Mouse (Mus musculus): Measurements from ENCODE around the gene Notch2. TPM values are rescaled to one million over a fixed set of nuclear protein-coding genes. Genes with fewer than 3 reads are reported as not detected.

The Notch2 gene
- polyA plus RNA-seq, 1 experiment: 15.6 TPM

GRCm38 (mm10) chr3:98141456-98141855 lies 128.1 kb downstream of the Notch2 start:
- H3K27me3 ChIP-seq (ENCODE audit: control insufficient read depth, insufficient read depth, insufficient read length): no peaks in the 10 kb centered on the region
- H3K4me3 ChIP-seq (ENCODE audit: insufficient read depth, poor library complexity, severe bottlenecking): no peak overlapping the region
- H3K36me3 ChIP-seq (ENCODE audit: control insufficient read depth, insufficient read depth): peaks cover 95% of the 10 kb centered on the region
- no peak overlapping the region for H3ac ChIP-seq (ENCODE audit: control insufficient read depth, insufficient read length, low read depth)
- TF ChIP-seq MYOD1 (IDR thresholded peaks at IDR 0.05; ENCODE audit: control insufficient read depth, insufficient read length, low read depth) (no peak), MYOG (IDR thresholded peaks at IDR 0.05; ENCODE audit: control insufficient read depth, extremely low read depth, insufficient read length) (no peak), CEBPB (IDR thresholded peaks at IDR 0.05; ENCODE audit: low read depth) (no peak), CTCF (IDR thresholded peaks at IDR 0.05; ENCODE audit: control insufficient read depth, insufficient read depth, insufficient read length) (no peak), FOSL1 (IDR thresholded peaks at IDR 0.05; ENCODE audit: insufficient read depth, low read length, poor library complexity, severe bottlenecking) (no peak), USF1 (IDR thresholded peaks at IDR 0.05; ENCODE audit: low read depth) (no peak), MAX (IDR thresholded peaks at IDR 0.05) (no peak)
- H3K79me2 ChIP-seq (ENCODE audit: control insufficient read depth, insufficient read depth): no peaks in the 10 kb centered on the region
- no peaks in the 10 kb centered on the region for H3K79me3 ChIP-seq (ENCODE audit: low read depth)

GRCm38 (mm10) chr3:98142862-98143261 lies 129.5 kb downstream of the Notch2 start:
- TF ChIP-seq MAX (IDR thresholded peaks at IDR 0.05) (no peak), CTCF (IDR thresholded peaks at IDR 0.05; ENCODE audit: control insufficient read depth, insufficient read depth, insufficient read length) (no peak), MYOD1 (IDR thresholded peaks at IDR 0.05; ENCODE audit: control insufficient read depth, insufficient read length, low read depth) (no peak), USF1 (IDR thresholded peaks at IDR 0.05; ENCODE audit: low read depth) (no peak), CEBPB (IDR thresholded peaks at IDR 0.05; ENCODE audit: low read depth) (no peak), FOSL1 (IDR thresholded peaks at IDR 0.05; ENCODE audit: insufficient read depth, low read length, poor library complexity, severe bottlenecking) (no peak), MYOG (IDR thresholded peaks at IDR 0.05; ENCODE audit: control insufficient read depth, extremely low read depth, insufficient read length) (no peak)
- no peaks in the 10 kb centered on the region for H3K27me3 ChIP-seq (ENCODE audit: control insufficient read depth, insufficient read depth, insufficient read length)
- H3ac ChIP-seq (ENCODE audit: control insufficient read depth, insufficient read length, low read depth): no peak overlapping the region
- H3K79me3 ChIP-seq (ENCODE audit: low read depth): no peaks in the 10 kb centered on the region
- no peaks in the 10 kb centered on the region for H3K79me2 ChIP-seq (ENCODE audit: control insufficient read depth, insufficient read depth)
- no peak overlapping the region for H3K4me3 ChIP-seq (ENCODE audit: insufficient read depth, poor library complexity, severe bottlenecking)
- peaks cover 96% of the 10 kb centered on the region for H3K36me3 ChIP-seq (ENCODE audit: control insufficient read depth, insufficient read depth)

GRCm38 (mm10) chr3:98145204-98145603 lies 131.9 kb downstream of the Notch2 start:
- Histone ChIP-seq H3K79me2 (ENCODE audit: control insufficient read depth, insufficient read depth) (no peaks in the 10 kb centered on the region), H3K27me3 (ENCODE audit: control insufficient read depth, insufficient read depth, insufficient read length) (no peaks in the 10 kb centered on the region), H3K79me3 (ENCODE audit: low read depth) (no peaks in the 10 kb centered on the region), H3K36me3 (ENCODE audit: control insufficient read depth, insufficient read depth) (peaks cover 93% of the 10 kb centered on the region), H3K4me3 (ENCODE audit: insufficient read depth, poor library complexity, severe bottlenecking) (no peak overlapping the region), H3ac (ENCODE audit: control insufficient read depth, insufficient read length, low read depth) (no peak overlapping the region)
- TF ChIP-seq MAX (IDR thresholded peaks at IDR 0.05): no peak
- TF ChIP-seq FOSL1 (IDR thresholded peaks at IDR 0.05; ENCODE audit: insufficient read depth, low read length, poor library complexity, severe bottlenecking): no peak
- no peak for TF ChIP-seq MYOG (IDR thresholded peaks at IDR 0.05; ENCODE audit: control insufficient read depth, extremely low read depth, insufficient read length)
- TF ChIP-seq USF1 (IDR thresholded peaks at IDR 0.05; ENCODE audit: low read depth): no peak
- TF ChIP-seq MYOD1 (IDR thresholded peaks at IDR 0.05; ENCODE audit: control insufficient read depth, insufficient read length, low read depth): no peak

- Histone ChIP-seq H3K36me3 (ENCODE audit: control insufficient read depth, insufficient read depth) (peaks cover 80% of the 10 kb centered on the region), H3K79me2 (ENCODE audit: control insufficient read depth, insufficient read depth) (no peaks in the 10 kb centered on the region)
- TF ChIP-seq CTCF (IDR thresholded peaks at IDR 0.05; ENCODE audit: control insufficient read depth, insufficient read depth, insufficient read length) (no peak), MYOG (IDR thresholded peaks at IDR 0.05; ENCODE audit: control insufficient read depth, extremely low read depth, insufficient read length) (no peak), USF1 (IDR thresholded peaks at IDR 0.05; ENCODE audit: low read depth) (no peak), FOSL1 (IDR thresholded peaks at IDR 0.05; ENCODE audit: insufficient read depth, low read length, poor library complexity, severe bottlenecking) (no peak), MYOD1 (IDR thresholded peaks at IDR 0.05; ENCODE audit: control insufficient read depth, insufficient read length, low read depth) (no peak), MAX (IDR thresholded peaks at IDR 0.05) (no peak), CEBPB (IDR thresholded peaks at IDR 0.05; ENCODE audit: low read depth) (no peak)
These were observed 133.4 kb downstream of the Notch2 start for GRCm38 (mm10) chr3:98146471-98147410.

DNA sequence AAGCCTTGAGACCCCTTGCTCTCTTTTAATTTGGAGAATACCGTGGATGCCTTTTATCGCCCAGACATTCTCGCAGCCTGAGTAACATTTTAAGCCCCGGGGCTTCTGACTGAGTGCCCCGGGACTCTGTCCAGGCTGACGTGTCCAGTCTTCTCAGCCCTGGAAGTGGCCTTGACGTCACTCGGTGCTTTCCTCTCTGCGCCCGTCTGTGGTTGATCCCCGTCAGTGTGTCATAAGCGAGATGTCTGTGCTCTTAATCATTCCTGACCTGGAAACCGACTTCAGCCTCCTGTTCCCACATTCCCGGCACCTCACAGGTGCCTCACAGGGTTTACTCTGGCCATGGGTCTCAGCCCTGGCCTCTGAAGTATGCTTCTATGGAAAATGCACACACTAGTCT lies 134.4 kb downstream of the Notch2 start:
- Histone ChIP-seq H3K79me3 (ENCODE audit: low read depth) (no peaks in the 10 kb centered on the region), H3K27me3 (ENCODE audit: control insufficient read depth, insufficient read depth, insufficient read length) (no peaks in the 10 kb centered on the region), H3ac (ENCODE audit: control insufficient read depth, insufficient read length, low read depth) (no peak overlapping the region), H3K36me3 (ENCODE audit: control insufficient read depth, insufficient read depth) (peaks cover 70% of the 10 kb centered on the region), H3K4me3 (ENCODE audit: insufficient read depth, poor library complexity, severe bottlenecking) (no peak overlapping the region), H3K79me2 (ENCODE audit: control insufficient read depth, insufficient read depth) (no peaks in the 10 kb centered on the region)
- TF ChIP-seq CTCF (IDR thresholded peaks at IDR 0.05; ENCODE audit: control insufficient read depth, insufficient read depth, insufficient read length) (no peak), CEBPB (IDR thresholded peaks at IDR 0.05; ENCODE audit: low read depth) (no peak), MYOG (IDR thresholded peaks at IDR 0.05; ENCODE audit: control insufficient read depth, extremely low read depth, insufficient read length) (no peak), MAX (IDR thresholded peaks at IDR 0.05) (no peak), USF1 (IDR thresholded peaks at IDR 0.05; ENCODE audit: low read depth) (no peak), FOSL1 (IDR thresholded peaks at IDR 0.05; ENCODE audit: insufficient read depth, low read length, poor library complexity, severe bottlenecking) (no peak), MYOD1 (IDR thresholded peaks at IDR 0.05; ENCODE audit: control insufficient read depth, insufficient read length, low read depth) (no peak)

More at GRCm38 (mm10) chr3:98146471-98147410, 133.4 kb downstream of the Notch2 start:
- Histone ChIP-seq H3K79me3 (ENCODE audit: low read depth) (no peaks in the 10 kb centered on the region), H3ac (ENCODE audit: control insufficient read depth, insufficient read length, low read depth) (no peak overlapping the region), H3K27me3 (ENCODE audit: control insufficient read depth, insufficient read depth, insufficient read length) (no peaks in the 10 kb centered on the region), H3K4me3 (ENCODE audit: insufficient read depth, poor library complexity, severe bottlenecking) (no peak overlapping the region)
